Mouse (Mus musculus) cerebellum, adult 9-11 months (tissue): Measurements from ENCODE around the gene 1700023F06Rik.
A peak's percentile ranks its signal among the peaks of the same experiment; 100 is the strongest.

Experiments used
- DNase-seq: peaks from one replicate; pipeline ENCODE4 v3.0.0; 2022

The 1700023F06Rik gene

GRCm38 (mm10) chr11:103221437-103221836 is 13.1 kb upstream of the 1700023F06Rik start:
- no peak for DNase-seq

DNA sequence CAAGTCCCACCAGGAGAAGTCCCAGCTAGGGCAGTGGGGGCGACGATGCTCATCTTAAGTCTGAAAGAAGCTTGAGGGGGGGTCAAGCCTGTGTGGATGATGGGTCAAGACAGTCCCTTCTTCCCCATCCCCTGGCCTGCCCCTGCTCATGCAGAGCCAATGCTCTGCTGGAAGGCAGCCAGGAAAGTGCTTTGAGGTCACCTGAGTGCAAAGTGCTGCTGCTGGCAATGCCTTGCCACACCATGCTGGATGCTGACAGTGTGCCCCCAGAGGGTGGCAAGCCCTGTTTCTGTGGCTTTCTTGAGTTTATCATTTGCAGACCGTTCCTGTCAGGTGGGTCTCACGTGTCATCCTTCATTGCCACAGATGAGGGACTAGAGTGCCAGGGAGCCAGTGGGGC is 11.6 kb upstream of the 1700023F06Rik start:
- no peak for DNase-seq

DNA sequence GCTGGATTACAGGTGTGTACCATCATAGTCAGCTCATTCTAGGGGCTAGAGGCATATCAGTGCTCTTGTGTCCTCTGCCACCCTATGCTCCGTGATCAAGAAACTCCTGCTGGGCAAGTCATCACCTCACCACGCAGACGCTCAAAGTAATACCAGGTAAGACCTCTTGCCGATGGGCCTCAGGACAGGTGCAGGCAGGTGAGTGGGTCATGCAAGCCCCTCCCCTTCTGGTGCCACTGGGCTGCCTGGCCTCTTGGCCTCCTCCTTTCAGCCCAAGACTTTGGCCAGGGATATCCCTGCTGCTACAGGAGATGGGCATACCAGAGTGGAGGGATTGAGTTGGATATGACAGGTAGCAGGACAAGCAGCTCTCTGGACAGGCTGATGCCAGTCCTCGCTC is 10.9 kb upstream of the 1700023F06Rik start:
- peak; percentile 54 for DNase-seq

- DNase-seq: no peak
Observed at GRCm38 (mm10) chr11:103218517-103218901, 10.2 kb upstream of the 1700023F06Rik start.

- DNase-seq: peak; percentile 90
Observed at GRCm38 (mm10) chr11:103217790-103218516, 9.6 kb upstream of the 1700023F06Rik start, which contains the start of gene Spata32. Gene Spata32 (minus strand): TSS chr11:103218432.

- DNase-seq: no peak
Observed at GRCm38 (mm10) chr11:103215355-103215754, 7.0 kb upstream of the 1700023F06Rik start.

DNA sequence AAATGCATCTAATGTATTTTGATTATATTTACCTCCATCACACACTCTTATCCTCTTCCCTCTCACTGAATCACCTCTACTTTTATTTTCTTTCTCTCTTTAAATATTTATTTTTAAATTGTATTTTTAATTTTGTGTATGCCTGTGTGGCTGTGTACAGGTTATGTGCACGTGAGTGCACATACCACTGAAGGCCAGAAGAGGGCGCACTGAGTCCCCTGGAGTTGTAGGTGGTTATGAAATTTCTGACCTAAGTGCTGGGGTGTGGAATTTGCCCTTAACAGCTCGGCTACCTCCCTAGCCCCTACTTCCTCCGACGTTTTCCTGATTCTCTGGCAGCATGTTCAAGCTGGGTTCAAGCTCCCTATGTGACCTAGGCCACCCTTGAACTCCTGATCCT is 5.4 kb upstream of the 1700023F06Rik start:
- DNase-seq: no peak

- peak; percentile 12 for DNase-seq
Observed at GRCm38 (mm10) chr11:103210291-103210690, 1.9 kb upstream of the 1700023F06Rik start.

- peak; percentile 11 for DNase-seq
Observed at GRCm38 (mm10) chr11:103206203-103206602, 2.2 kb downstream of the 1700023F06Rik start.

GRCm38 (mm10) chr11:103202376-103202775 is 6.0 kb downstream of the 1700023F06Rik start:
- peak; percentile 30 for DNase-seq

DNA sequence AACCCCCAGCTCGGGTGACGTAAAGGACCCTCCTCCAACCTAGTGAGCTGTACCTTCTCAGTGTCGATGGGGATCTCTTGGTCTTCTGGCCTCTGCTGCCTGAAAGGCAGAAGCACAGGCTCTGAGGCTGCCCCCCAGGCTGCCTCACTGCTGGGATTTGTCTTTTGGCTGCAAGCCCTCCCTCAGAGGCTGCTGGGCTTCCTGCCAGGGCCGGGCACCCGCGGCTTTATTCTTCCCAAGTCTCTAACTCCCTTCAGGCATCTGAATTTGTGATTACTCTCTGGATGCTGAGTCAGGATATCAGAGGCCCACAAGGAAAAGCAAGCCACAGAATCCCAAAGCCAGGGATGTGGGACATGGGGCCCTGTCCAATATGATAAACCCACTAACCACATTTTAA is 6.7 kb downstream of the 1700023F06Rik start:
- peak; percentile 83 for DNase-seq

DNA sequence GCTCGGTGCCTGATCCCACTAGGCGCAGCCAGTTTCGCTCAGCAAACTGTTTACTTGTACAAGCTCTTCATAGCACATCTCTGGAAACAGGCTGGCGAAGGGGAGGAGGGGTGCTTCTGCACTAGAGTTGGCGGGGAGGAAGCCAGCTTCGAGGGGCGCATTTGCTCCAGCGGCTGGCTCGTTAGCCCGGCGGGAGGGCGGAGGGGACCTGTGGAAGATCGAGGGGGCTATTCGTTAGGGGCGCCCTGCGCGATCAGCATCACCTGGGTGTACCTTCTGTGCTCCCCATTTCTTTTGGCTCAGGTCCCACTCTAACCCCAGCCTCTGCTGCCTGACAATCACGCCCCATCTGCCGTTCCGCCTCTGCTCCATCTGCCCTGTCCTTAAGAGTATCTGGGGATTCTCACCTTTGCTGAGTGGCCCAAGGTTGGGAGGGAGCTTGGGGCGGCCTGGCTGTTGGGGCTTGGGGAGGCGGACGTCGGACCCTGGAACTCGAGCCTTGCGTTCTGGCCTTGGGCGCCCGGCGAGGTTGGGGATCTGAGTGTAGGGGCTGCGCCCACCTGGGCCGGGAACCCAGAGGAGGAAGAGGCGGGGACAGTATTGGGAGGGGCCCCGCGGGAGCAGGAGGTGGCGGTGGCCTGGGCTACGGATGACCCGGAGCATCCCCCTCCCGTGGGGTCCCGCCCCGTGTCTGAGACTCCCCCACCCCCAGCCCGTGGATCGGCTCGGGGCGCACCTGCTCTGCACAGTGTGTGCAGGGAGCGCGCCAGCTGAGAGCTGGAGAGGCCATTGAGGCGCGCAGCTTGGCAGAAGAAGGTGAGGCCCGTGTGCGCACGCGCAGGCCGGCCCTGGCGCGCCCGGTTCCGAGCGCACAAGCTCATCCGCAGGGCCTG is 9.2 kb downstream of the 1700023F06Rik start:
- DNase-seq: peak; percentile 93

GRCm38 (mm10) chr11:103198339-103198738 is 10.0 kb downstream of the 1700023F06Rik start:
- DNase-seq: peak; percentile 69

DNA sequence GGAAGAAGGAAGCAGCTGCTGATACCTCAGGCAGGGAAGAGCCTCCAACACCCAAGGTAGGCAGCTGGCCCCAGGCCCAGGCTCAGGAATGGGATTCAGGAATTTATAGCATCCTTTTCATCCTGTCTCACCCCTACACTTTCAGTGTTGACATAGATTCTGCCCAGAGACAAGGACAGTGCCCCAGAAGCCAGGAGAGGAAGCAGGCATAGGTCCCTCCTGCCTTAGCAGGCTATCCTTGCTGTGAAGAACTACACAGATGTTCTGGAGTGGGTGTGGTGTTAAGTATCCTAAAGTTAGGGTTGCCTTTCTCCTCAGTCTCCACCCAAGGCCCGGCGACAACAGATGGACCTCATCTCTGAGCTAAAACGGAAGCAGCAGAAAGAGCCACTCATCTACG is 11.0 kb downstream of the 1700023F06Rik start:
- DNase-seq: no peak

DNA sequence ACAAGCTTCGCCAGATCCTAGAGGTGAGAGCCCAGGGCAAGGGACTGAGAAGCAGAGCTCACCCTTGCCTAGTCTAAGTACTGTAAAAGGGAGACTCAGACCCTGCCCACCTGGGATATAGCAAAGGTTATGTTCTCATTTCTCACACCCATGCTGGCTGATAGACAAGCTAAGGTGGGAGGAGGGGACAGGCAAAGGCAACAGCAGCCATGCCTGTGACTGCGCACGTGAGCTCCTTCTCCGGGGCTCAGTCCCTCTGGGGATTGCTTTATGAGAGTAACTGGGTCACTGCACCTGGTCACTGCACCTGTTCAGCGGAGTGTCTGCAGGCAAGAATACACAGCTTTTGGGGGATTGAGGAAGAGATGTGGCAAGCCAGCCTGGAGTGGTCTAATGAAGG is 12.7 kb downstream of the 1700023F06Rik start:
- peak; percentile 68 for DNase-seq

- DNase-seq: peak; percentile 72
Observed at GRCm38 (mm10) chr11:103195236-103195635, 13.1 kb downstream of the 1700023F06Rik start.

DNA sequence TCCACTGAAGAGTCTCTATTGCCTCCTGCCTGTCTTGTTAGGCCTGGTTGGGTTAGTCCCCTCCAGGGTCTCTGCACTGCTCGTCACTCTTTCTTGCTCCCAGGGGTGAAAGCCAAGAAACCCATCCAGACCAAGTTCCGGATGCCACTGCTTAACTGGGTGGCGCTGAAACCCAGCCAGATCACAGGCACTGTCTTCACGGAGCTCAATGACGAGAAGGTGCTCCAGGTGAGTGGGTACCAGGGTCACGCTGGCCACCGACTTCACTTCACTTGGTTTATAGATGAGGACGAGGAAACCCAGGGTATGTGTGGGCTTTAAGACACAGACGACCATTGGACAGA is 14.6 kb downstream of the 1700023F06Rik start:
- DNase-seq: peak; percentile 74

- peak; percentile 86 for DNase-seq
Observed at GRCm38 (mm10) chr11:103192956-103193824, 15.2 kb downstream of the 1700023F06Rik start.

GRCm38 (mm10) chr11:103192230-103192955 is 16.0 kb downstream of the 1700023F06Rik start:
- peak; percentile 79 for DNase-seq

DNA sequence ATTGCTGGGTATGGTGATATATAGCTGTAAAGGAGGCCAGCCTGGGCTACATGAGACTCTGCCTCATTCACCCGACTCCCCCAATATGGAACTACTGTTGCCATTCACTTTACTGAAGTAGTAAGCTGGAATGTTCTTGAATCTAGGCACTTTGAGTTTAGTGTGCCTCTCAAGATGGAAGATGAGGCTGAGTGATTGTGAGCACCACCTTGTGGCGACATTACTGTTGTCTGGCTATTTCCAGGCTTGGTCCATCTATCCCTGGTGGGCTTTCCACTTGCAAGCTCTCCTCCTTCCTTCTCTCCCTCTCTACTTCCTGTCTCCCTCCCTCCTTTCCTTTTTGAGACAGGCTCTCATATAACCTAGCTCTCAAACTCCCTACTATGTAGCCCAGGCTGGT is 23.5 kb downstream of the 1700023F06Rik start:
- no peak for DNase-seq

- DNase-seq: no peak
Observed at GRCm38 (mm10) chr11:103181911-103182310, 26.4 kb downstream of the 1700023F06Rik start.

GRCm38 (mm10) chr11:103181349-103181748 is 27.0 kb downstream of the 1700023F06Rik start:
- DNase-seq: no peak
